Mouse (Mus musculus) kidney, adult 2 months (tissue): ENCODE measurements at regions not wholly inside any gene's neighbourhood (a gene's known extent, or its start where the extent isn't known, plus 50 kb on each side); places are given as distances from the start of the nearest gene placed in this dataset.

ENCODE experiments used
- DNase-seq: peaks from one replicate; pipeline ENCODE4 v3.0.0; 2021
- H3K27ac ChIP-seq: fragments of 200-500 bp; 2 replicates; pipeline ENCODE4 v1.5.1; 2012; ENCODE audit warnings: low read depth, low read length, control low read depth, inconsistent platforms; ENCODE audit not compliant: insufficient read depth
- H3K27me3 ChIP-seq: fragments of 200-500 bp; replicated peaks from 2 replicates; pipeline ENCODE4 v1.6.1; 2012; ENCODE audit warnings: mild to moderate bottlenecking, moderate library complexity, low read length, inconsistent platforms; ENCODE audit not compliant: control insufficient read depth, insufficient read depth
- H3K36me3 ChIP-seq: fragments of 200-500 bp; 2 replicates; pipeline ENCODE4 v1.6.1; 2012; ENCODE audit warnings: mild to moderate bottlenecking, moderate library complexity, low read length, inconsistent platforms; ENCODE audit not compliant: control insufficient read depth, insufficient read depth
- H3K4me1 ChIP-seq: fragments of 200-500 bp; 2 replicates; pipeline ENCODE4 v1.6.1; 2011; ENCODE audit warnings: low read length; ENCODE audit not compliant: control insufficient read depth, insufficient read depth
- H3K4me3 ChIP-seq: fragments of 200-500 bp; 2 replicates; pipeline ENCODE4 v1.5.1; 2011; ENCODE audit warnings: mild to moderate bottlenecking, low read depth, low read length, control low read depth; ENCODE audit not compliant: insufficient read depth
- CTCF ChIP-seq: fragments of 200-500 bp; conservative IDR thresholded peaks from 2 replicates; pipeline ENCODE4 v1.5.1; 2011; ENCODE audit warnings: low read depth, mild to moderate bottlenecking, control low read depth, low read length, moderate library complexity, mixed read lengths; ENCODE audit not compliant: insufficient read depth, insufficient read length
- POLR2A ChIP-seq: fragments of 200-500 bp; IDR thresholded peaks from one replicate; pipeline ENCODE4 v1.6.1; 2011; ENCODE audit warnings: low read depth, low read length, control low read depth
- WGBS: fragments of 180-500 bp; shearing (Covaris S2); methylation state at CpG from one replicate; pipeline ENCODE4 v1.1.7; 2018; 5-methylcytosine and 5-hydroxymethylcytosine counted together

DNA sequence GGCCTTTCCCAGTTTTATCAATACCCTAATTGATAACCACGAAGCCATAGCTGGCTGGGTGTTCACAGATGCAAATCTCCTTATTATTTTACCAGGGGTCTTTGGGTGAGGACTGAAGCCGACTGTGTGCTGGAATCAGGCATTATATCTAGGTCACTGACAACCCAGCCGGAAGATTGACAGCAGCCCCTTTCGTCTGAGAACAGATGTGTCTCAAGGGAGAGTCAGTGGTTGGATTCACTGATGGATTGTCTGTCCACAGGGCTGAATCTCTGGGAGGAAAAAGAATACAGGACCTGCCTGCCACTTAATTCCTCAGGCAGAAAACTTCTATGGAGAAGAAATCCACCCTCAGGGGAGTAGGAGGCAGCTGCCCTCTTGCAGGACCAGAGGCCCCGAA, 135.7 kb downstream of the Nhlrc3 start:
- no peak for DNase-seq
- H3K27ac ChIP-seq, result no peak overlapping the region
- no peaks in the 10 kb centered on the region for H3K36me3 ChIP-seq
- no peak overlapping the region for H3K4me3 ChIP-seq
- no peak for TF ChIP-seq POLR2A
- TF ChIP-seq CTCF, result no peak
- H3K4me1 ChIP-seq, result no peaks in the 10 kb centered on the region
- H3K27me3 ChIP-seq, result no peaks in the 10 kb centered on the region
- 63% methylated on average over 5 of the region's 5 CpGs for WGBS

DNA sequence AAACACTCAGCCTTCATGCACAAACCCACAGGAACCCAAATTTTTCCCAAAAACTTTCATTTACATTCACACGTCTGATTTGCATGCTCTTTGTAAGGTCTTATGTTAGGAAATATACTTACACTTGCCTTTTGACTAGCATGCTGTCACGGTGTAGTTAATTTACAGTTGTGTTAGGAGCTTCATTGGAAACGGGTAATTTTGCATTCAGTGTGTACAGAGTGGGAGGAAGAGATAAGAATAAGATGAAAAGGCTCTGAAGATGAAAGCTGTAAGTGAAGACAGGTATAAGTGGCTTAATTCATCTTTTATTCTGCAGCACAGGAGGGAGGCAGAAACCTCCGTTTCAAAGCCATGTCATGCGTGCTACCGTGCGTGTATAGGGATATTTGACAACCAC, 136.2 kb downstream of the Nhlrc3 start:
- DNase-seq, result no peak
- no peak overlapping the region for H3K4me3 ChIP-seq
- H3K27ac ChIP-seq, result no peak overlapping the region
- H3K27me3 ChIP-seq, result no peaks in the 10 kb centered on the region
- 79% methylated on average over 7 of the region's 7 CpGs for WGBS
- no peaks in the 10 kb centered on the region for H3K36me3 ChIP-seq
- TF ChIP-seq CTCF, result no peak
- no peak for TF ChIP-seq POLR2A
- no peaks in the 10 kb centered on the region for H3K4me1 ChIP-seq

DNA sequence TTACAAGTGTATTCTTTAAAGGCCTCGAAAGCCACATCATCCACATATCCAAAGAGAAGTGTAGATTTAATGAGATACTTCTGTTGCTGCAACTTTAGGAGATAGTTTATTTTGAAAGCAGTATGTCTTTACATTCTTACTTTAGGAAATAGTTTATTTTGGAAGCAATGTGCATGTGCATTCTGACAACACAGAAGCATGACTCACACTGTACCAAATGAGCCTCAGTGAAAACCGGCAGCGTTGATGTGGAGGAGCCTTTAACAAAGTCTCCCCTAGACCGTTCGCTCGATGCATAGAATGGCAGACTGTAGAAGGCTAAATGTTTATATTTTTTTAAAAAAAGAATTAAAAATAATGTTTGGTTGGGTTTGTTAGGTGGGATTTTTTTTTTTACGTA, 138.1 kb downstream of the Nhlrc3 start:
- 96% methylated on average over 7 of the region's 7 CpGs for WGBS

DNA sequence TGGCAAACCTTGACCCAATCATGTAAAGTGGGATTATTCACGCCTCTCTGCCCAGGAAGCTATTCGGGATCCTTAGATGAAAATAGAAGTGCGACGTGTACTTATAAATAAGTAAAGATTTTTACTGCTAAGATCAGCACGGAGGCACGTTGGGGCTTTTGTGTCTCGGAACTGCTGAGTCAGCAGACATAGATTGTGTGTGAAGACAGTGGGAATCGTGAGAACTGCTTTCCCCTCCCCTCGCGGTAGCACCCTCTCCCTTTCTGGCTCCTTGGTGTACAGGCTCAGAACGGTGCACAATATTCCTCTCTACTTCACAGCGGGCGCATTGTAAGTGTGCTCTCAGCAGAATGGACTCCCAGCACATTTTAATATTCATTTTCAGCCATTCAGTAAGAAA, 138.7 kb downstream of the Nhlrc3 start:
- no peak overlapping the region for H3K27ac ChIP-seq
- H3K4me1 ChIP-seq, result no peaks in the 10 kb centered on the region
- no peak for DNase-seq
- no peaks in the 10 kb centered on the region for H3K36me3 ChIP-seq
- no peaks in the 10 kb centered on the region for H3K27me3 ChIP-seq
- WGBS, result 67% methylated on average over 13 of the region's 13 CpGs
- no peak overlapping the region for H3K4me3 ChIP-seq
- TF ChIP-seq CTCF (no peak), POLR2A (no peak)

More for the DNA sequence above, 138.1 kb downstream of the Nhlrc3 start:
- no peak for DNase-seq
- no peaks in the 10 kb centered on the region for H3K27me3 ChIP-seq
- no peaks in the 10 kb centered on the region for H3K36me3 ChIP-seq
- H3K4me3 ChIP-seq, result no peak overlapping the region
- no peak overlapping the region for H3K27ac ChIP-seq
- H3K4me1 ChIP-seq, result no peaks in the 10 kb centered on the region
- TF ChIP-seq CTCF (no peak), POLR2A (no peak)

DNA sequence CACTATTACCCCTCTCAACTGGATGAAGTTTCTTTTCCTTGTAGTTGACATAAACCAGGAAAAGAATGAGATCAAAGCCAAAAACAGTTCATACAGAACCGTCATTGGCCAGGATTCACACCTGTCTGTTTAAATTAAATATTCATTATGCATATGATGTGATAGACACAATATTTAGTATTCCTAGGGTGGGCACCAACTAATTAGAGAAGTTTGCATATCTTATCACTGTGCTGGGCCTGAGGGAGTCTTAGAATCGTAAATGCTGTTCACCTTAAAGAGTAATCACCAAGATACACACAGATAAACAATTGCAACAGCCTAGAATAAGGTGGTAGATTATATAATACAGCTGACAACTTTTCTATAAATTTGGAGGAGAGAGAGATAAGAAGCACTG, 147.7 kb downstream of the Nhlrc3 start:
- Histone ChIP-seq H3K27me3 (no peaks in the 10 kb centered on the region), H3K27ac (no peak overlapping the region), H3K36me3 (no peaks in the 10 kb centered on the region), H3K4me1 (no peaks in the 10 kb centered on the region), H3K4me3 (no peak overlapping the region)
- 88% methylated on average over 2 of the region's 2 CpGs for WGBS
- TF ChIP-seq POLR2A, result no peak
- no peak for TF ChIP-seq CTCF
- DNase-seq, result no peak
